Mouse (Mus musculus) kidney, embryonic 14.5 days (tissue): ENCODE data around the gene Tex2. TPM values are rescaled to one million over a fixed set of nuclear protein-coding genes. Genes with fewer than 3 reads are reported as not detected.
"Not testable (repeated sequence)": the region's sequence is repeated elsewhere in the genome, so short reads cannot be mapped to it uniquely, and the experiment has no call there.

Experiments
- ATAC-seq: fragments of 200-750 bp; cut with Nextera tagmentation; 2 replicates; pipeline ENCODE4 v1.8.0; 2017; ENCODE audit warnings: moderate number of reproducible peaks, mild to moderate bottlenecking, moderate TSS enrichment, moderate library complexity; ENCODE audit not compliant: low FRiP score, low TSS enrichment
- H3K27ac ChIP-seq: fragments of 300-500 bp; sonication (generic); 2 replicates; pipeline ENCODE4 v1.5.1; 2014; ENCODE audit warnings: low read depth, mild to moderate bottlenecking, low read length, moderate library complexity, mixed read lengths
- H3K27me3 ChIP-seq: fragments of 300-500 bp; sonication (generic); 2 replicates; pipeline ENCODE4 v1.6.1; 2014; ENCODE audit warnings: mild to moderate bottlenecking, low read length; ENCODE audit not compliant: control insufficient read depth, insufficient read depth
- H3K36me3 ChIP-seq: fragments of 300-500 bp; sonication (generic); 2 replicates; pipeline ENCODE4 v1.6.1; 2014; ENCODE audit warnings: low read length, mixed read lengths; ENCODE audit not compliant: control insufficient read depth, insufficient read depth
- H3K4me1 ChIP-seq: fragments of 300-500 bp; sonication (generic); 2 replicates; pipeline ENCODE4 v1.6.1; 2014; ENCODE audit warnings: low read length, mixed read lengths; ENCODE audit not compliant: control insufficient read depth, insufficient read depth
- H3K4me2 ChIP-seq: fragments of 300-500 bp; sonication (generic); replicated peaks from 2 replicates; pipeline ENCODE4 v1.6.1; 2014; ENCODE audit warnings: low read depth, mild to moderate bottlenecking, low read length
- H3K4me3 ChIP-seq: fragments of 300-500 bp; sonication (generic); 2 replicates; pipeline ENCODE4 v1.5.1; 2014; ENCODE audit warnings: mild to moderate bottlenecking, low read length
- H3K9ac ChIP-seq: fragments of 300-500 bp; sonication (generic); 2 replicates; pipeline ENCODE4 v1.6.1; 2014; ENCODE audit warnings: low read depth, mild to moderate bottlenecking, low read length, moderate library complexity
- H3K9me3 ChIP-seq: fragments of 300-500 bp; sonication (generic); 2 replicates; pipeline ENCODE4 v1.6.1; 2016; ENCODE audit warnings: low read length; ENCODE audit not compliant: control insufficient read depth
- WGBS: fragments of 180-500 bp; shearing (Covaris S2); extraction: QIAGEN DNeasy Blood & Tissue Kit; methylation state at CpG from one replicate; pipeline ENCODE4 v1.1.7; 2014; 5-methylcytosine and 5-hydroxymethylcytosine counted together
- polyA plus RNA-seq: library from polyadenylated mRNA; unstranded; fragments of >200 nt; fragmentation: Nextera tagmentation; extraction: Ambion mirVana; gene quantifications from 2 replicates; pipeline ENCODE4 v1.2.1, GENCODE M21; 2014

The Tex2 gene
- 5.0 and 9.7 TPM in 2 replicates for polyA plus RNA-seq

GRCm38 (mm10) chr11:106612961-106613637 lies at the start of gene Tex2:
Gene Tex2 (minus strand): TSS chr11:106613423.
- WGBS = under 1% methylated on average over 45 of the region's 45 CpGs
- H3K4me3 ChIP-seq = peak within 1 kb of the TSS; percentile 98
- peak; percentile 97 for ATAC-seq
- H3K36me3 ChIP-seq = no peaks in the 10 kb centered on the region
- peak within 1 kb of the TSS; percentile 86 for H3K9ac ChIP-seq
- no peaks in the 10 kb centered on the region for H3K27me3 ChIP-seq
- no peaks in the 10 kb centered on the region for H3K9me3 ChIP-seq
- peak within 1 kb of the TSS; percentile 95 for H3K4me2 ChIP-seq
- H3K27ac ChIP-seq = peak within 1 kb of the TSS; percentile 77
- peaks cover 8% of the 10 kb centered on the region for H3K4me1 ChIP-seq

GRCm38 (mm10) chr11:106662634-106663407 lies 49.6 kb upstream of the Tex2 start:
- no peaks in the 10 kb centered on the region for H3K9me3 ChIP-seq
- H3K4me3 ChIP-seq = no peak overlapping the region
- WGBS = 86% methylated on average over 10 of the region's 11 CpGs
- peaks cover 26% of the 10 kb centered on the region for H3K4me1 ChIP-seq
- no peak overlapping the region for H3K4me2 ChIP-seq
- no peaks in the 10 kb centered on the region for H3K27me3 ChIP-seq
- H3K27ac ChIP-seq = no peak overlapping the region
- no peak for ATAC-seq
- no peaks in the 10 kb centered on the region for H3K36me3 ChIP-seq
- no peak overlapping the region for H3K9ac ChIP-seq

GRCm38 (mm10) chr11:106660453-106661081 lies 47.3 kb upstream of the Tex2 start:
- no peak overlapping the region for H3K9ac ChIP-seq
- peaks cover 31% of the 10 kb centered on the region for H3K4me1 ChIP-seq
- no peak overlapping the region for H3K4me2 ChIP-seq

GRCm38 (mm10) chr11:106659598-106660295 lies 46.5 kb upstream of the Tex2 start:
- Histone ChIP-seq H3K27ac (peak overlapping the region; percentile 87), H3K4me2 (no peak overlapping the region), H3K9ac (0 out of 2 replicates have a peak overlapping the region, but pooled peaks have one; percentile 31), H3K27me3 (no peaks in the 10 kb centered on the region), H3K4me1 (peaks cover 31% of the 10 kb centered on the region), H3K9me3 (no peaks in the 10 kb centered on the region), H3K36me3 (no peaks in the 10 kb centered on the region), H3K4me3 (no peak overlapping the region)
- 42% methylated on average over 15 of the region's 15 CpGs for WGBS
- no peak for ATAC-seq

More at GRCm38 (mm10) chr11:106660453-106661081, 47.3 kb upstream of the Tex2 start:
- H3K9me3 ChIP-seq = no peaks in the 10 kb centered on the region
- 77% methylated on average over 13 of the region's 13 CpGs for WGBS
- H3K27ac ChIP-seq = peak overlapping the region; percentile 87
- no peak overlapping the region for H3K4me3 ChIP-seq
- H3K36me3 ChIP-seq = no peaks in the 10 kb centered on the region
- no peaks in the 10 kb centered on the region for H3K27me3 ChIP-seq
- no peak for ATAC-seq

- Histone ChIP-seq H3K27ac (peak overlapping the region; percentile 87), H3K4me1 (peaks cover 31% of the 10 kb centered on the region), H3K36me3 (no peaks in the 10 kb centered on the region), H3K4me3 (no peak overlapping the region), H3K27me3 (no peaks in the 10 kb centered on the region), H3K9me3 (no peaks in the 10 kb centered on the region), H3K4me2 (no peak overlapping the region; the same call in 1 of the 2 replicates), H3K9ac (0 out of 2 replicates have a peak overlapping the region, but pooled peaks have one; percentile 42)
- WGBS = 16% methylated on average over 14 of the region's 14 CpGs
- ATAC-seq = peak; percentile 51; the same call in 1 of the 2 replicates
Observed at GRCm38 (mm10) chr11:106658051-106658880, 45.0 kb upstream of the Tex2 start.

- WGBS = 87% methylated on average over 5 of the region's 5 CpGs
- H3K9ac ChIP-seq, H3K4me3 ChIP-seq, H3K4me2 ChIP-seq, H3K27me3 ChIP-seq, H3K9me3 ChIP-seq, H3K36me3 ChIP-seq, ATAC-seq: not testable (repeated sequence)
- peaks cover 31% of the 10 kb centered on the region for H3K4me1 ChIP-seq
- H3K27ac ChIP-seq = peak overlapping the region; percentile 87; the same call in 1 of the 2 replicates
Observed at GRCm38 (mm10) chr11:106656896-106657498, 43.8 kb upstream of the Tex2 start.

GRCm38 (mm10) chr11:106648347-106648746 lies 35.1 kb upstream of the Tex2 start:
- 24% methylated on average over 13 of the region's 13 CpGs for WGBS
- H3K4me2 ChIP-seq = no peak overlapping the region

More at GRCm38 (mm10) chr11:106648347-106648746, 35.1 kb upstream of the Tex2 start:
- no peaks in the 10 kb centered on the region for H3K4me1 ChIP-seq
- H3K9me3 ChIP-seq = no peaks in the 10 kb centered on the region
- H3K36me3 ChIP-seq = no peaks in the 10 kb centered on the region
- no peak overlapping the region for H3K27ac ChIP-seq
- no peaks in the 10 kb centered on the region for H3K27me3 ChIP-seq
- ATAC-seq = peak; percentile 43; the same call in 1 of the 2 replicates
- no peak overlapping the region for H3K4me3 ChIP-seq
- no peak overlapping the region for H3K9ac ChIP-seq
